8 mouse cellular contexts compared by ENCODE assay signal in genomic region chr15:99332921-99333675, GRCm38 (mm10). TPM values are rescaled to one million over a fixed set of nuclear protein-coding genes. Genes with fewer than 3 reads are reported as not detected.
DNase-seq lines count a peak whose midpoint lies in the region; ATAC-seq and TF ChIP-seq lines count a peak whose summit lies in the region.

No protein-coding gene starts in this region.

- peak; percentile 19 for TF ChIP-seq CTCF in heart, postnatal 0 days (IDR thresholded peaks at IDR 0.05; ENCODE audit: low read depth)

- H3K4me1 ChIP-seq in heart, postnatal 0 days (ENCODE audit: control insufficient read depth, insufficient read depth): peaks cover 62% of the 10 kb centered on the region

- H3K27me3 ChIP-seq in heart, postnatal 0 days (ENCODE audit: control insufficient read depth, insufficient read depth, low read length): no peaks in the 10 kb centered on the region

- peak; percentile 87 for TF ChIP-seq EP300 in heart, postnatal 0 days (IDR thresholded peaks at IDR 0.05; ENCODE audit: low read depth)

- H3K9me3 ChIP-seq in heart, postnatal 0 days (replicated peaks; ENCODE audit: control insufficient read depth, low read length): no peaks in the 10 kb centered on the region

- H3K36me3 ChIP-seq in heart, postnatal 0 days (replicated peaks; ENCODE audit: control insufficient read depth, insufficient read depth, low read length): peaks cover 8% of the 10 kb centered on the region

- WGBS in heart, postnatal 0 days: 19% methylated on average over 9 of the region's 9 CpGs

- peak; percentile 97 for DNase-seq in 3T3-L1 (ENCODE audit: low read depth, low spot score)
- peak; percentile 44 for DNase-seq in R1 (ENCODE audit: low read depth, low spot score)
- peak; percentile 94 for DNase-seq in fibroblast of lung, adult 2 months (ENCODE audit: low read depth)
- peak; percentile 94 for DNase-seq in heart, postnatal 0 days (ENCODE audit: low spot score)
- DNase-seq in kidney, postnatal 14 days: peak; percentile 90
- peak; percentile 82 for DNase-seq in lung, postnatal 14 days
- peak; percentile 60 to 68 for DNase-seq in spleen, adult 18-20 months

- H3K9ac ChIP-seq in heart, postnatal 0 days (replicated peaks; ENCODE audit: low read depth, low read length): 0 out of 2 replicates have a peak overlapping the region, but pooled peaks have one; percentile 5

- peak overlapping the region; percentile 87 for H3K27ac ChIP-seq in heart, postnatal 0 days (ENCODE audit: low read depth)

- H3K4me2 ChIP-seq in heart, postnatal 0 days (ENCODE audit: low read depth, low read length): peak overlapping the region; percentile 20

- H3K4me3 ChIP-seq in heart, postnatal 0 days (ENCODE audit: low read depth, low read length): no peak overlapping the region

- ATAC-seq in heart, postnatal 0 days (ENCODE audit: insufficient read depth, low read depth): peak; percentile 85
- ATAC-seq in erythroid progenitor cell, adult 5-6 weeks (replicated peaks; ENCODE audit: low FRiP score, poor library complexity, severe bottlenecking): no peak

RNA-seq across cellular contexts. Expression of gene Fmnl3, which starts 37.2 kb away (rescaled TPM):
- 18.2 and 21.6 TPM in 2 replicates for total RNA-seq in heart, postnatal 0 days (2014; rRNA removed; ENCODE audit: low replicate concordance)
- 10.1 and 12.1 TPM in 2 replicates for polyA plus RNA-seq in heart, postnatal 0 days (2015; fragmentation: Nextera tagmentation; extraction: Ambion mirVana)
- 3.6 and 5.0 TPM in 2 replicates for total RNA-seq in erythroid progenitor cell, adult 5-6 weeks (2015; ENCODE audit: low replicate concordance)
- total RNA-seq in erythroid progenitor cell, adult 5-6 weeks (2017; ENCODE audit: low replicate concordance): 1.5 and 2.7 TPM in 2 replicates

RNA-seq across cellular contexts. Expression of gene Fam186b, which starts 37.4 kb away (rescaled TPM):
- total RNA-seq in heart, postnatal 0 days (2014; rRNA removed; ENCODE audit: low replicate concordance): not detected in 2 replicates
- polyA plus RNA-seq in heart, postnatal 0 days (2015; fragmentation: Nextera tagmentation; extraction: Ambion mirVana): 0.07 and 0.22 TPM in 2 replicates
- not detected in 2 replicates for total RNA-seq in erythroid progenitor cell, adult 5-6 weeks (2015; ENCODE audit: low replicate concordance)
- total RNA-seq in erythroid progenitor cell, adult 5-6 weeks (2017; ENCODE audit: low replicate concordance): not detected in 2 replicates

RNA-seq across cellular contexts. Expression of gene Prpf40b, which starts 38.2 kb away (rescaled TPM):
- 25.4 and 26.9 TPM in 2 replicates for total RNA-seq in heart, postnatal 0 days (2014; rRNA removed; ENCODE audit: low replicate concordance)
- polyA plus RNA-seq in heart, postnatal 0 days (2015; fragmentation: Nextera tagmentation; extraction: Ambion mirVana): 27.4 and 29.3 TPM in 2 replicates
- total RNA-seq in erythroid progenitor cell, adult 5-6 weeks (2015; ENCODE audit: low replicate concordance): 4.0 TPM in 1 of 2 replicates, not detected in the other
- 1.0 TPM in 1 of 2 replicates, not detected in the other for total RNA-seq in erythroid progenitor cell, adult 5-6 weeks (2017; ENCODE audit: low replicate concordance)

RNA-seq across cellular contexts. Expression of gene Tmbim6, which starts 59.6 kb away (rescaled TPM):
- 190 and 225 TPM in 2 replicates for total RNA-seq in heart, postnatal 0 days (2014; rRNA removed; ENCODE audit: low replicate concordance)
- 188 and 200 TPM in 2 replicates for polyA plus RNA-seq in heart, postnatal 0 days (2015; fragmentation: Nextera tagmentation; extraction: Ambion mirVana)
- 179 and 219 TPM in 2 replicates for total RNA-seq in erythroid progenitor cell, adult 5-6 weeks (2015; ENCODE audit: low replicate concordance)
- total RNA-seq in erythroid progenitor cell, adult 5-6 weeks (2017; ENCODE audit: low replicate concordance): 95.3 and 151 TPM in 2 replicates

Comparison
In these comparisons a context has a peak if more than half of its experiments do, and no peak if none do; other contexts are left out.
1. DNase-seq: peak in every context shown above with its lines; median percentile 97 in 3T3-L1; 94 in fibroblast of lung, adult 2 months; 94 in heart, postnatal 0 days; 90 in kidney, postnatal 14 days; 82 in lung, postnatal 14 days; 64 in spleen, adult 18-20 months; 44 in R1.